Mouse (Mus musculus) limb, embryonic 12.5 days (tissue): ENCODE data around the gene Alox12e. TPM values are rescaled to one million over a fixed set of nuclear protein-coding genes. Genes with fewer than 3 reads are reported as not detected.

Source experiments
- ATAC-seq: fragments of 200-750 bp; cut with Nextera tagmentation; 2 replicates; pipeline ENCODE4 v1.8.0; 2017; ENCODE audit warnings: low read depth, moderate TSS enrichment; ENCODE audit not compliant: insufficient number of reproducible peaks, insufficient read depth, low FRiP score, low TSS enrichment
- H3K27ac ChIP-seq: fragments of 300-500 bp; sonication (generic); 2 replicates; pipeline ENCODE4 v1.5.1; 2016; ENCODE audit warnings: mild to moderate bottlenecking, moderate library complexity
- H3K27me3 ChIP-seq: fragments of 300-500 bp; sonication (generic); 2 replicates; pipeline ENCODE4 v1.6.1; 2016; ENCODE audit warnings: mild to moderate bottlenecking, moderate library complexity
- H3K36me3 ChIP-seq: fragments of 300-500 bp; sonication (generic); 2 replicates; pipeline ENCODE4 v1.6.1; 2016; ENCODE audit warnings: mild to moderate bottlenecking, moderate library complexity
- H3K4me1 ChIP-seq: fragments of 300-500 bp; sonication (generic); replicated peaks from 2 replicates; pipeline ENCODE4 v1.6.1; 2016
- H3K4me2 ChIP-seq: fragments of 300-500 bp; sonication (generic); 2 replicates; pipeline ENCODE4 v1.6.1; 2016; ENCODE audit warnings: mild to moderate bottlenecking, moderate library complexity
- H3K4me3 ChIP-seq: fragments of 300-500 bp; sonication (generic); replicated peaks from 2 replicates; pipeline ENCODE4 v1.5.1; 2016; ENCODE audit warnings: mild to moderate bottlenecking
- H3K9ac ChIP-seq: fragments of 300-500 bp; sonication (generic); replicated peaks from 2 replicates; pipeline ENCODE4 v1.6.1; 2016; ENCODE audit warnings: mild to moderate bottlenecking, moderate library complexity
- H3K9me3 ChIP-seq: fragments of 300-500 bp; sonication (generic); 2 replicates; pipeline ENCODE4 v1.6.1; 2016; ENCODE audit warnings: mild to moderate bottlenecking, moderate library complexity
- WGBS: fragments of 180-500 bp; shearing (Covaris S2); methylation state at CpG from one replicate; pipeline ENCODE4 v1.1.7; 2016; 5-methylcytosine and 5-hydroxymethylcytosine counted together
- polyA plus RNA-seq: library from polyadenylated mRNA; unstranded; fragments of >200 nt; fragmentation: Nextera tagmentation; extraction: Ambion mirVana; gene quantifications from 2 replicates; pipeline ENCODE4 v1.2.1, GENCODE M21; 2016

Gene Alox12e
- polyA plus RNA-seq, 1 experiment from 2014 or later: not detected

GRCm38 (mm10) chr11:70319614-70320013 lies 2.8 kb downstream of the Alox12e start:
- Histone ChIP-seq H3K36me3 (no peaks in the 10 kb centered on the region), H3K9me3 (no peaks in the 10 kb centered on the region), H3K4me3 (no peak overlapping the region), H3K27ac (no peak overlapping the region), H3K4me1 (no peaks in the 10 kb centered on the region), H3K4me2 (no peak overlapping the region), H3K9ac (no peak overlapping the region), H3K27me3 (peaks cover 73% of the 10 kb centered on the region)
- ATAC-seq: no peak
- 83% methylated on average over 12 of the region's 12 CpGs for WGBS

GRCm38 (mm10) chr11:70313833-70314232 lies 8.6 kb downstream of the Alox12e start:
- H3K4me3 ChIP-seq: no peak overlapping the region
- H3K27me3 ChIP-seq: peaks cover 23% of the 10 kb centered on the region
- ATAC-seq: no peak
- no peaks in the 10 kb centered on the region for H3K4me1 ChIP-seq
- no peak overlapping the region for H3K27ac ChIP-seq
- H3K36me3 ChIP-seq: no peaks in the 10 kb centered on the region
- no peak overlapping the region for H3K4me2 ChIP-seq
- no peaks in the 10 kb centered on the region for H3K9me3 ChIP-seq
- no peak overlapping the region for H3K9ac ChIP-seq
- WGBS: 34% methylated on average over 7 of the region's 7 CpGs

GRCm38 (mm10) chr11:70309341-70309740 lies 13.1 kb downstream of the Alox12e start:
- Histone ChIP-seq H3K9ac (no peak overlapping the region), H3K4me3 (no peak overlapping the region), H3K36me3 (no peaks in the 10 kb centered on the region), H3K4me2 (no peak overlapping the region), H3K4me1 (no peaks in the 10 kb centered on the region), H3K9me3 (peaks cover under 1% of the 10 kb centered on the region; the same call in 1 of the 2 replicates), H3K27ac (no peak overlapping the region), H3K27me3 (peaks cover 5% of the 10 kb centered on the region; the same call in 1 of the 2 replicates)
- WGBS: 29% methylated on average over 9 of the region's 9 CpGs
- no peak for ATAC-seq

GRCm38 (mm10) chr11:70308296-70308695 lies 14.1 kb downstream of the Alox12e start:
- peaks cover 4% of the 10 kb centered on the region; the same call in 1 of the 2 replicates for H3K27me3 ChIP-seq
- H3K4me2 ChIP-seq: no peak overlapping the region
- no peaks in the 10 kb centered on the region for H3K36me3 ChIP-seq
- 97% methylated on average over 2 of the region's 2 CpGs for WGBS
- H3K4me1 ChIP-seq: no peaks in the 10 kb centered on the region
- peaks cover 2% of the 10 kb centered on the region; the same call in 1 of the 2 replicates for H3K9me3 ChIP-seq
- no peak overlapping the region for H3K9ac ChIP-seq
- no peak overlapping the region for H3K27ac ChIP-seq
- no peak overlapping the region for H3K4me3 ChIP-seq
- ATAC-seq: no peak

- H3K27ac ChIP-seq: no peak overlapping the region
- H3K4me2 ChIP-seq: no peak overlapping the region
- no peak overlapping the region for H3K4me3 ChIP-seq
- WGBS: 56% methylated on average over 7 of the region's 7 CpGs
- H3K4me1 ChIP-seq: no peaks in the 10 kb centered on the region
- no peaks in the 10 kb centered on the region for H3K36me3 ChIP-seq
- no peak overlapping the region for H3K9ac ChIP-seq
- 0 out of 2 replicates have a peak, but pooled peaks cover 2% of the 10 kb centered on the region for H3K27me3 ChIP-seq
- H3K9me3 ChIP-seq: peaks cover 5% of the 10 kb centered on the region; the same call in 1 of the 2 replicates
- ATAC-seq: no peak
Observed at GRCm38 (mm10) chr11:70306159-70306558, 16.3 kb downstream of the Alox12e start.

GRCm38 (mm10) chr11:70302293-70302692 lies 20.1 kb downstream of the Alox12e start:
- Histone ChIP-seq H3K9ac (no peak overlapping the region), H3K27ac (no peak overlapping the region), H3K27me3 (no peaks in the 10 kb centered on the region), H3K4me1 (no peaks in the 10 kb centered on the region), H3K9me3 (peaks cover 7% of the 10 kb centered on the region; the same call in 1 of the 2 replicates), H3K4me2 (no peak overlapping the region), H3K36me3 (no peaks in the 10 kb centered on the region), H3K4me3 (no peak overlapping the region)
- 84% methylated on average over 4 of the region's 4 CpGs for WGBS
- ATAC-seq: no peak

GRCm38 (mm10) chr11:70297836-70298454 lies 24.5 kb downstream of the Alox12e start:
- no peak overlapping the region for H3K27ac ChIP-seq
- no peak overlapping the region for H3K4me2 ChIP-seq
- 45% methylated on average over 12 of the region's 12 CpGs for WGBS
- no peak overlapping the region for H3K4me3 ChIP-seq
- H3K36me3 ChIP-seq: no peaks in the 10 kb centered on the region
- no peak for ATAC-seq
- H3K27me3 ChIP-seq: no peaks in the 10 kb centered on the region
- no peak overlapping the region for H3K9ac ChIP-seq
- peaks cover 5% of the 10 kb centered on the region; the same call in 1 of the 2 replicates for H3K9me3 ChIP-seq
- no peaks in the 10 kb centered on the region for H3K4me1 ChIP-seq

- H3K4me3 ChIP-seq: no peak overlapping the region
- WGBS: 51% methylated on average over 4 of the region's 4 CpGs
- no peak overlapping the region for H3K9ac ChIP-seq
- H3K4me2 ChIP-seq: no peak overlapping the region
- no peak for ATAC-seq
- no peaks in the 10 kb centered on the region for H3K27me3 ChIP-seq
- H3K9me3 ChIP-seq: peaks cover 5% of the 10 kb centered on the region; the same call in 1 of the 2 replicates
- H3K4me1 ChIP-seq: no peaks in the 10 kb centered on the region
- no peak overlapping the region for H3K27ac ChIP-seq
- H3K36me3 ChIP-seq: no peaks in the 10 kb centered on the region
Observed at GRCm38 (mm10) chr11:70297405-70297804, 25.0 kb downstream of the Alox12e start.

- Histone ChIP-seq H3K4me3 (no peak overlapping the region), H3K9me3 (no peaks in the 10 kb centered on the region), H3K9ac (no peak overlapping the region), H3K27ac (no peak overlapping the region), H3K4me1 (no peaks in the 10 kb centered on the region), H3K27me3 (no peaks in the 10 kb centered on the region), H3K4me2 (no peak overlapping the region), H3K36me3 (no peaks in the 10 kb centered on the region)
- no peak for ATAC-seq
- WGBS: 86% methylated on average over 6 of the region's 6 CpGs
Observed at GRCm38 (mm10) chr11:70293881-70294280, 28.5 kb downstream of the Alox12e start.

GRCm38 (mm10) chr11:70291235-70291634 lies 31.2 kb downstream of the Alox12e start:
- 73% methylated on average over 6 of the region's 6 CpGs for WGBS
- no peak for ATAC-seq
- no peaks in the 10 kb centered on the region for H3K36me3 ChIP-seq
- no peak overlapping the region for H3K4me3 ChIP-seq
- no peak overlapping the region for H3K9ac ChIP-seq
- H3K27ac ChIP-seq: no peak overlapping the region
- H3K9me3 ChIP-seq: no peaks in the 10 kb centered on the region
- H3K4me1 ChIP-seq: no peaks in the 10 kb centered on the region
- H3K27me3 ChIP-seq: no peaks in the 10 kb centered on the region
- no peak overlapping the region for H3K4me2 ChIP-seq

GRCm38 (mm10) chr11:70289236-70289635 lies 33.2 kb downstream of the Alox12e start:
- no peaks in the 10 kb centered on the region for H3K27me3 ChIP-seq
- 51% methylated on average over 6 of the region's 6 CpGs for WGBS
- H3K36me3 ChIP-seq: no peaks in the 10 kb centered on the region
- H3K4me3 ChIP-seq: no peak overlapping the region
- no peaks in the 10 kb centered on the region for H3K9me3 ChIP-seq
- H3K4me2 ChIP-seq: no peak overlapping the region
- ATAC-seq: no peak
- no peak overlapping the region for H3K27ac ChIP-seq
- no peaks in the 10 kb centered on the region for H3K4me1 ChIP-seq
- no peak overlapping the region for H3K9ac ChIP-seq

- Histone ChIP-seq H3K9ac (no peak overlapping the region), H3K4me1 (no peaks in the 10 kb centered on the region), H3K27me3 (no peaks in the 10 kb centered on the region), H3K9me3 (no peaks in the 10 kb centered on the region), H3K4me2 (no peak overlapping the region), H3K36me3 (no peaks in the 10 kb centered on the region), H3K4me3 (no peak overlapping the region), H3K27ac (no peak overlapping the region)
- ATAC-seq: no peak
- WGBS: 66% methylated on average over 10 of the region's 10 CpGs
Observed at GRCm38 (mm10) chr11:70288102-70288501, 34.3 kb downstream of the Alox12e start.
